Mouse (Mus musculus) cerebellum, adult (tissue): ENCODE results near the gene Kctd10.

Experiments
- ATAC-seq: cut with Nextera tagmentation; 2 replicates; pipeline ENCODE4 v1.9.2; 2017; ENCODE audit warnings: mild to moderate bottlenecking, moderate library complexity, mixed read lengths; ENCODE audit not compliant: insufficient number of reproducible peaks, low FRiP score, low TSS enrichment

The Kctd10 gene

DNA sequence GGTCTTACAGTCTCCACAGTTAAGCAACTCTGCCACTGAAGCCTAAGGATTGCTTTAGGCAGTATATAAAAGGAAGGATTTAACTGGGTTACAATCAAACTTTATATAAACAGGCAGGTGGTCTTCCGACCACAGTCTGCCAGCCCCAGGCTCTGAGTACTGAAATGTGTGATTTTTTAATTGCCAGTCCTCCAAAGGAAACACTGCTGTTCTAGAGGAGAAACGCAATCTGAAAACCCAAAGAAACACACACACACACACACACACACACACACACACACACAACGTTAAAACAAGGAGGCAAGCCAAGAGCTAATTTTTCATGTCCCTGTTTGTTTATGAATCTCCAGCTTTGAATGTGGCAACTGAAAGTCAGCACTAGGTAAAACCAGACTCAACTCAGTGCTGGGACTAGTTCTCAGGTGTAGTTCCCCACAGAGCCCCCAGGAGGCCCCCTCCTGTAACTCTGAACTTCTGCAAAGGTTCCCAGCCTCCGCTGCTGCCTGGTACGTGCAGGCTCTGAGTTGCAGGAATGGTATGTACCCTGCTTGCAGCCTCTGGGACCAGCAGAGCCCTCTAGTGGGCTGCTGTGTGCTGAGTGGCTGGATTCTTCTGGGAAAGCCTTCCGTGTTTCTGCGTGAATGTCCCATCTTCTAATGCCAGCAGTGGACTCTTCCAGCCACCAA, 23.9 kb downstream of the Kctd10 start:
- no peak for ATAC-seq

DNA sequence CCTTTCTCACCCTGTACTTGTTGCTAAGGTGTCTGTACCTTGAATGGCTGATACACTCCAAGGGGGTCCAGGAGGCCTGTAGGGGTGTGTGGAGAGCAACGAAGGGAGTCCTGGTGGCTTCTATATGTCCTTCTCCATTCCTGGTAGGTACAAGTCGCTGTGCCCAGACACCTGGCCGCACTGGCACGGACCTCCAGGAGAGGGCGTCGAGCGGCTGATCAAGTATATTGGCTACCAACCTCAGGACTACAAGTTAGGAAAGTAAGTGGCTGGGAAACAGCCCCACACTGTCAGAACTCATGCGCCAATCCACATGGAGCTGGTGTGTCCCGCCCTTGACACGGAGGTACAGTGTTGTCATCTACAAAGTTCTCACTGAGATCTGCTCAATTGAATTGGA, 28.8 kb downstream of the Kctd10 start:
- no peak for ATAC-seq

DNA sequence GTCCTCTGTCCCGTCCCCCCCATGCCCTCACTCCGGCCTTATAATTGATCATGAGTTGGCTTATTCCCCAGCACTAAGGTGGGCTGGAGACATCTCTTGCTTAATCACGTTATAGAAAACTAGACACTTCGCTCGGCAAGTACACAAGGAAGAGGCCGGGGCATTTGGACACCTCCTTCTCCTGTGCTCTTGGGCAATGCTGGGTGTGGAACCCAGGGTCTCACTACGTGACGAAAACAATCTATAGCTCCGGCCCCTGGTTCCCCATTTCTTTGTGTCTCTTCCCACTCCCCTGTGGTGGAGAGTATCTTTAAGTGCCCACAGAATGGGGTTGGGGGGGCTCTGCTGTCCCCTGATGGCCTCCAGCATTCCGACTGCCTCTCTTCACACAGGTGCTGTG, 33.3 kb downstream of the Kctd10 start:
- ATAC-seq: no peak

DNA sequence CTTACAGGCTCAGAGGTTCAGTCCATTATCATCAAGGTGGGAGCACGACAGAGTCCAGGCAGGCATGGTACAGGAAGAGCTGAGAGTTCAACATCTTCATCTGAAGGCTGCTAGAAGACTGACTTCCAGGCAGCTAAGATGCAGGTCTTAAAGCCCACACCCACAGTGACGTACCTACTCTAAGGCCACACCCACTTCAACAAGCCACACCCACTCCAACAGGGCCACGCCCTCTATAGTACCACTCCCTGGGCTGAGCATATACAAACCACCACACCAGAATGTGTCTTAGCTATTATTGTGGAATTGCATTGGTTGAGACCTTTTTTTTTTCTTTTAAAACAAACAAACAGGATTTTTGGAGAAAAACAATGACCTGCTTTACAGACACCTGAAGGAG, 34.8 kb downstream of the Kctd10 start:
- no peak for ATAC-seq

DNA sequence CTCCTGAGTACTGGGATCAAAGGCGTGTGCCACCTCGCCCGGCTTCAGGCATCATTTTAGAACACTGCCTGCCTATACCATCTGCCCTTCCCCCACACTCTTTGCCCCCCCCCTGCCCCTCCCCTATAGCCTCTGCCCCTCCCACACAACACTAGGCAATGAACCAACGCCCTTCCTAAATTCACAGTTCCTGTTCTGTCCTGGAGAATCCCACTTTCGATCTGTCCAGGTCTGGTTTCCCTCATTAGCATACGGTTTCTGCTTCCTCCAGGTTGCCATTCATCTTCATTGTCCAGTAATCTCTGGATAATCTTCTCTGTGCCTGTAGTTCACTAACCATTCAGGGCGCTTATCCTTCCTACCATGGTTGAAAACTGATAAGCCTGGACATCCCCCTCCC, 36.7 kb downstream of the Kctd10 start:
- ATAC-seq: no peak

DNA sequence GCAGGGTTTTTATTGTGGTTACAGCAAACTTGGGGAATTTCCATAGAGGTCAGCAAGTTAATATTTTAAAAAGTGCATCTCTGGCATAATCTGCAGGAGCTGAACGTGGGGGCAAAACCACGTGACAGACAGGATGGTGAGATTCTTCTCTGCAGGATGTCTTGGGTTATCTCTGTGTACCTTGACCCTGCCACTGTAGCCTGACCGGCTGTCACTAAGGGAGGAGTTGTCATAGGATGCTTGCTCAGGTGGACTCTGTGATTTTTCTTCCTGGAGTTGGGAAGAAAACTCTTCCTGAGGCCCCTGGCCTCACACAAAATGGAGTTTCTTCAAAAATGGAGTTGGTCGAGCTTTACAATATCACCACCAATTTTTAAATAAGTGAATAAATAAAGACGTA, 37.3 kb downstream of the Kctd10 start:
- no peak for ATAC-seq

DNA sequence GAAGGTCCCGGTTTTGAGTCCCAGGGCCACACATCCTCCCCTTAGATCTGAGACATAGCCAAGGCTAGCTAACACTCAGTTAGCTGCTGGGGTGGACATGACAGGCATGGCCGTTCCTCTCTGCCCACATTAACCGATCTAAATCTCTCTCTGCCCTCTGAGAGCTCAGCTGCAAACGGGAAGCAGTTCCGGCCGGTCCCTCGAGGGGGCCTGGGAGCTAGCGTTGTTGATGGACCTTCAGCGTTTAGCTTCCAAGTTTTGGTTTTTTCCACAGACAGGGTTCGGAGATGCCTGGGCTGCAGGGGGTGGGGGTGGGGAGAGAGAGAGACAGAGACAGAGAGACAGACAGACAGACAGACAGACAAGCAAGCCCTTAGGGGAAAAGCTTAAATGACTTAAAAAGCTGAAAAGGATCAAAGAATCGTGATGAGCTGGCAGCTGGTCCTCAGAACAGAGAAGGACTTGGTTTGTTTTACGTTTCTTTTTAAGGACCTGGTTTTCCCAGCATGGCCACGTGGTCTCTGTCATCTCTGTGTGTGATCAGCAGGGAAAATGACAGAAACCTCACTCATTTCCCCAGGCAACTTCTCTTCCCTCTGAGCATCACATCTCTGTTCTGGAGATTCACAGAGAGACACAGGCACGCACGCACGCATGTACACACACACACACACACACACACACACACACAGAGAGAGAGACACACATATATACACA, 56.4 kb downstream of the Kctd10 start:
- no peak for ATAC-seq

DNA sequence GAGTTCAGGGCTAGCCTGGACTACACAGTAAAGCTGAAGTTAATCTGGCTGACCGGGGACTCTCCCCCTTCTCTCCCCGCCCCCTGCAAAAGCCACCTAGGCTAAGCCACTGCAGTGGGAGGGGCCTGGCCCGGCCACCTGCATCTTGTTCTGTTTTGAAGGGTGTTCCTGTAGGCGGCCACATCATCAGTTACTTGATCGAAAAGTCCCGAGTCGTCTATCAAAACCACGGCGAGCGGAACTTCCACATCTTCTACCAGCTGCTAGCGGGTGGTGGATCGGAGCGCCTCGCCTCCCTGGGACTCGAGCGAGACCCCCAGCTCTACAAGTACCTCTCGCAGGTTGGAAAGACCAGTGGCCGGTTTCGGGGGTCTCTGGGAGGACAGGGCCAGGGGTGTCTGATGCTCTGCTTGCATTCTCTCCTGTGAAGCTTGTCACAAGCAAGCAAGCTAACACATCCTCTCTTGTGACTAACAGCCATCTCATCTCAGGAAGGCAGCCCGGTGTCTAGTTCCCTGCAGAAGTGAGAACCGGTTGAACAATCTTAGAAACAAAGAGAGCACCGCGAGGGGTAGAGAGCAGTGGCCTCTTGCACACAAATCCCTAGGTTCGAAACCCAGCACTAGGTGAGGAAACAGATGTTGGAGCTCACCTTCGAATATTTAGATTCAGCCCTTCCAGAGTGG, 57.1 kb downstream of the Kctd10 start:
- ATAC-seq: no peak
